Mouse (Mus musculus) olfactory bulb, adult 2 months (tissue): Measurements from ENCODE around the gene Yif1b. TPM values are rescaled to one million over a fixed set of nuclear protein-coding genes. Genes with fewer than 3 reads are reported as not detected.
A peak's percentile ranks its signal among the peaks of the same experiment; 100 is the strongest.

Experiments
- H3K27ac ChIP-seq: fragments of 200-500 bp; 2 replicates; pipeline ENCODE4 v1.5.1; 2012; ENCODE audit warnings: low read depth, low read length; ENCODE audit not compliant: insufficient read depth
- H3K4me1 ChIP-seq: fragments of 200-500 bp; 2 replicates; pipeline ENCODE4 v1.6.1; 2012; ENCODE audit warnings: low read length; ENCODE audit not compliant: control insufficient read depth, insufficient read depth
- H3K4me3 ChIP-seq: fragments of 200-500 bp; 2 replicates; pipeline ENCODE4 v1.5.1; 2012; ENCODE audit warnings: mild to moderate bottlenecking, low read depth, low read length, moderate library complexity; ENCODE audit not compliant: insufficient read depth
- CTCF ChIP-seq: fragments of 200-500 bp; IDR thresholded peaks from 2 replicates; pipeline ENCODE4 v1.5.1; 2012; ENCODE audit warnings: low read depth, mild to moderate bottlenecking, low read length, moderate library complexity; ENCODE audit not compliant: insufficient read depth
- POLR2A ChIP-seq: fragments of 200-500 bp; IDR thresholded peaks from 2 replicates; pipeline ENCODE4 v1.6.1; 2012; ENCODE audit warnings: mild to moderate bottlenecking, low read depth, low read length, moderate library complexity; ENCODE audit not compliant: insufficient read depth
- WGBS: fragments of 180-500 bp; shearing (Covaris S2); methylation state at CpG from one replicate; pipeline ENCODE4 v1.1.7; 2018; 5-methylcytosine and 5-hydroxymethylcytosine counted together
- polyA plus RNA-seq: library from polyadenylated mRNA; stranded (reverse); fragments of >200 nt; gene quantifications from 2 replicates; pipeline ENCODE4 v1.2.4, GENCODE M21; 2012; ENCODE audit warnings: low replicate concordance; ENCODE audit not compliant: missing spikeins, insufficient read depth, insufficient read length

The Yif1b gene
- polyA plus RNA-seq, 1 experiment: not detected

GRCm38 (mm10) chr7:29276715-29277114, 38.6 kb downstream of the Yif1b start:
- TF ChIP-seq CTCF (no peak), POLR2A (no peak)
- peaks cover 10% of the 10 kb centered on the region for H3K4me1 ChIP-seq
- 36% methylated on average over 5 of the region's 5 CpGs for WGBS
- H3K27ac ChIP-seq: no peak overlapping the region
- H3K4me3 ChIP-seq: no peak overlapping the region

GRCm38 (mm10) chr7:29277510-29277909, 39.4 kb downstream of the Yif1b start:
- Histone ChIP-seq H3K4me3 (no peak overlapping the region), H3K4me1 (peaks cover 12% of the 10 kb centered on the region), H3K27ac (no peak overlapping the region)
- TF ChIP-seq POLR2A (no peak), CTCF (no peak)
- WGBS: 95% methylated on average over 4 of the region's 4 CpGs

GRCm38 (mm10) chr7:29279261-29279660, 41.1 kb downstream of the Yif1b start:
- no peak overlapping the region for H3K27ac ChIP-seq
- no peak overlapping the region for H3K4me3 ChIP-seq
- no peak for TF ChIP-seq POLR2A
- no peak for TF ChIP-seq CTCF
- H3K4me1 ChIP-seq: peaks cover 12% of the 10 kb centered on the region

- TF ChIP-seq CTCF (no peak), POLR2A (no peak)
- H3K4me3 ChIP-seq: no peak overlapping the region
- peaks cover 12% of the 10 kb centered on the region for H3K4me1 ChIP-seq
- WGBS: 91% methylated on average over 8 of the region's 8 CpGs
- no peak overlapping the region for H3K27ac ChIP-seq
Measured at GRCm38 (mm10) chr7:29279924-29280323, 41.8 kb downstream of the Yif1b start.

GRCm38 (mm10) chr7:29280801-29281200, 42.7 kb downstream of the Yif1b start:
- WGBS: 12% methylated on average over 13 of the region's 13 CpGs
- Histone ChIP-seq H3K27ac (no peak overlapping the region), H3K4me3 (peak overlapping the region; percentile 49; the same call in 1 of the 2 replicates), H3K4me1 (peaks cover 12% of the 10 kb centered on the region)
- TF ChIP-seq CTCF (no peak), POLR2A (no peak)

- H3K4me1 ChIP-seq: peaks cover 12% of the 10 kb centered on the region
- WGBS: under 1% methylated on average over 80 of the region's 80 CpGs
- no peak for TF ChIP-seq CTCF
- TF ChIP-seq POLR2A: no peak
- no peak within 1 kb of the TSS for H3K27ac ChIP-seq
- peak within 1 kb of the TSS; percentile 49 for H3K4me3 ChIP-seq
Measured at GRCm38 (mm10) chr7:29281201-29282073, 43.3 kb downstream of the Yif1b start, which contains the start of gene Spint2. Gene Spint2, minus strand, starts transcription at chr7:29281912.

GRCm38 (mm10) chr7:29282074-29282554, 44.0 kb downstream of the Yif1b start:
- peaks cover 12% of the 10 kb centered on the region for H3K4me1 ChIP-seq
- TF ChIP-seq CTCF (no peak), POLR2A (no peak)
- H3K27ac ChIP-seq: no peak overlapping the region
- 19% methylated on average over 21 of the region's 21 CpGs for WGBS
- peak overlapping the region; percentile 49 for H3K4me3 ChIP-seq

GRCm38 (mm10) chr7:29283876-29284275, 45.7 kb downstream of the Yif1b start:
- H3K4me1 ChIP-seq: peaks cover 15% of the 10 kb centered on the region
- 84% methylated on average over 4 of the region's 4 CpGs for WGBS
- H3K4me3 ChIP-seq: no peak overlapping the region
- H3K27ac ChIP-seq: no peak overlapping the region
- TF ChIP-seq CTCF: no peak
- no peak for TF ChIP-seq POLR2A

GRCm38 (mm10) chr7:29284523-29284922, 46.4 kb downstream of the Yif1b start:
- Histone ChIP-seq H3K27ac (no peak overlapping the region), H3K4me1 (peaks cover 21% of the 10 kb centered on the region), H3K4me3 (no peak overlapping the region)
- no peak for TF ChIP-seq POLR2A
- no peak for TF ChIP-seq CTCF
- WGBS: 96% methylated on average over 6 of the region's 6 CpGs

- H3K27ac ChIP-seq: no peak overlapping the region
- 87% methylated on average over 7 of the region's 7 CpGs for WGBS
- H3K4me3 ChIP-seq: no peak overlapping the region
- peaks cover 9% of the 10 kb centered on the region for H3K4me1 ChIP-seq
- TF ChIP-seq CTCF (no peak), POLR2A (no peak)
Measured at GRCm38 (mm10) chr7:29287481-29287880, 49.4 kb downstream of the Yif1b start.
